Mouse (Mus musculus) brain, embryonic 14.5 days (tissue): ENCODE measurements at regions not wholly inside any gene's neighbourhood (a gene's known extent, or its start where the extent isn't known, plus 50 kb on each side); places are given as distances from the start of the nearest gene placed in this dataset.

ENCODE experiments used
- CTCF ChIP-seq: fragments of 200-500 bp; IDR thresholded peaks from 2 replicates; pipeline ENCODE4 v1.5.1; 2012; ENCODE audit warnings: inconsistent platforms, mild to moderate bottlenecking, moderate library complexity, borderline replicate concordance; ENCODE audit not compliant: insufficient read depth, insufficient read length; ENCODE audit errors: extremely low read depth
- POLR2A ChIP-seq: fragments of 200-500 bp; IDR thresholded peaks from 2 replicates; pipeline ENCODE4 v1.6.1; 2012; ENCODE audit warnings: mild to moderate bottlenecking, inconsistent platforms, borderline replicate concordance; ENCODE audit not compliant: poor library complexity, insufficient read depth, insufficient read length, severe bottlenecking; ENCODE audit errors: extremely low read depth

DNA sequence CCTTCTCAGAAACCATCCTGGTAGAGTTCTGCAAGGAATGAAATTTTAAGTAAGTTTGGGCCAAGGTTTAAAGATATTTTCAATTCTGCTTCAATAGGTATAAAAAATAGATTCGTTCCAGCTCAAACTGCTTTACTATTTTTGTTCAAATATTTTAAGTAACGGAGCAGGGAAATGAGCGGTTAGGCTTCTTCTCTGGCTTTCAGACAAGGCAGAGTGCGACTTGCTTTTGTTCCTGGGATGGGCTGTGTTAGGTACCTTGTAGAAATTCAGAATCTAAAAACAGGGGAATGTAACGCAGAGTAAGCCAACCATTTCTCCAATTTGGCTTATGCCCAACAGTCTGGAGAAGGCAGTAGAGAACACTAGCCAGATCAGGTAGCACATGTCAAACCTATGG is 180.5 kb upstream of the Npsr1 start:
- TF ChIP-seq CTCF (no peak), POLR2A (no peak)
